Mouse (Mus musculus): ENCODE results near the gene Mgat4b. TPM values are rescaled to one million over a fixed set of nuclear protein-coding genes. Genes with fewer than 3 reads are reported as not detected.

The Mgat4b gene
- total RNA-seq, 1 experiment from 2014 or later: 16.4 TPM

DNA sequence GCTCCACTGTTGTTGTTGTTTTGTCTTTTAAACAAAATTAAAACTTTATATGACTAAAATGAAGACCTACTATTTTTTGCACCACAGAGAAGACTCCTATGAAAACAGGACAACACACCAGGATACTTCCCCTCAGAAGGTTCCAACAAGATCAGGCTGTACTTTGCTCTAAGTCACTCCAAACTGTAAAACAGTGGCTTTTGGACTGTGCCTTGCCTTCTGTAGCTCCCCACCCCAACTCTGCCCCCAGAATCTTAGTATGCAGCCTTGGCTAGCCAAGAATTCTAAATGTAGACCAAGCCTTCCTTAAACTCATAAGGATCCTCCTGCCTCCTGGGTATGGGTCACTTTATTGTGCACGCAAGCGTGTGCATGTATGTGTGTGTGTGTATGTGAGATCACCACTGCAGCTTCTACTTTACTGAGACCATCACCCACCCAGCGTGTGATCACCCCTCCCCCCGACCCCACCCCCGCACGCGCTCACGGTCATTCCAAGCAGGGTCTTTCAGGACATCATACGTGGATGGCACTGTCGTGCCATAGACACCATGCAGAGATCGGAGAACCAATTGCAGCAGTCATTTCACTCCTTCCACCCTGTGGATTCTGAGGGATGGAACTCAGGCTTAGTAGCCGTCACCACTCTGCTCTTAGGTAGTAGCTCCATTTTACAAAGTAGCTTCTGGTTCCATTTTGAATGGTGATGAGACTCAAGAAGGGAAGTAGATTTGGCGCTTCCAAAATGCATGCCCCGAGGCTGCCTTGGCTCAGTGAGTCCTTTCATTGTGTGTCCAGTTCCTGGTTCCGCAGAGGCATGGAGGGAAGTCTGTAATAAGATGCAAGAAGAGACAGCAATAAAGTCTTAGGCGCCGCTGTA is 13.3 kb downstream of the Mgat4b start:
- ATAC-seq (replicated peaks; ENCODE audit: low read depth, poor library complexity, severe bottlenecking): no peak

- peak; percentile 86 for ATAC-seq (replicated peaks; ENCODE audit: low read depth, poor library complexity, severe bottlenecking)
These were observed 14.2 kb downstream of the Mgat4b start for GRCm38 (mm10) chr11:50224671-50225530.

- no peak for ATAC-seq (replicated peaks; ENCODE audit: low read depth, poor library complexity, severe bottlenecking)
These were observed 15.1 kb downstream of the Mgat4b start for GRCm38 (mm10) chr11:50225611-50226378.

- ATAC-seq (replicated peaks; ENCODE audit: low read depth, poor library complexity, severe bottlenecking): no peak
These were observed 15.7 kb downstream of the Mgat4b start for GRCm38 (mm10) chr11:50226406-50226805.

DNA sequence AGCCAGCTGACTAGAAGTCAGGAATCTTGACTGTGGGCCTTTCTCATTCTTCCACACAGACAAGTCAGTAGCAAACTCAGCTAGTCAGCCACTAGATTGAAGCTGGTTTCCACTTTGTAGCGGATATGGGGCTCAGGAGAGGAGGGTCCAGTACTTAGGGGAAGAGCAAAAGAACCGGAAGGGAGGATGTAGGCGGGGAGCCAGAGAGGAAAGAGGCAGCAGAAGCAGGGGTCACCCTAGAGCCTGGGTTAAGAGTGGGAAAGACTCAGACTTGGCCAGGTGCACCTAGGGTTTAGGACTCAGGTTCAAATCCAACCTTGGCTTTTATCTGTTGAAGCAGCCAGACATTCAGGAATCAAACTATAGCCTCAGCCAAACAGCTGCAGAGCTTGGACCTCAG is 16.5 kb downstream of the Mgat4b start:
- no peak for ATAC-seq (replicated peaks; ENCODE audit: low read depth, poor library complexity, severe bottlenecking)

GRCm38 (mm10) chr11:50227736-50228135 is 17.0 kb downstream of the Mgat4b start:
- no peak for ATAC-seq (replicated peaks; ENCODE audit: low read depth, poor library complexity, severe bottlenecking)

DNA sequence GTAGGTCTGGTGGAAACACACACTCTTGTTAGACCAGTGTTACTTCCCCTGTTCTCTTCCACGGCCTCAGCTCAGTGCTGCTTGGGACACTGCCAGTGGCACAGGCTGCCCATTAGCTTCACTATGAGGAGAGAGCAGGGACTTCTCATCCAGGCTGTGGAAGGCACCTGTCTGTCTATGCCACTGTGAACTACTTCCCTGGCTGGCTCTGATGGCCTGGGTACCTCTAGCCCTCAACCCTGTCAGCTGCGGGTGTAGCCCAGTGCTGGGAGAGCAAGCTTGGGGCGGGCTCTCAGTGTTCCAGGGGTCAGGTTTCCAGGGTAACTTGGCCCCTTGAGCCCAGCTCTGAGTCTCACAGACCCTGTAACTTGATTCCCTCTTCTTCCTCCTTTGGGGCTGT is 18.1 kb downstream of the Mgat4b start:
- no peak for ATAC-seq (replicated peaks; ENCODE audit: low read depth, poor library complexity, severe bottlenecking)

DNA sequence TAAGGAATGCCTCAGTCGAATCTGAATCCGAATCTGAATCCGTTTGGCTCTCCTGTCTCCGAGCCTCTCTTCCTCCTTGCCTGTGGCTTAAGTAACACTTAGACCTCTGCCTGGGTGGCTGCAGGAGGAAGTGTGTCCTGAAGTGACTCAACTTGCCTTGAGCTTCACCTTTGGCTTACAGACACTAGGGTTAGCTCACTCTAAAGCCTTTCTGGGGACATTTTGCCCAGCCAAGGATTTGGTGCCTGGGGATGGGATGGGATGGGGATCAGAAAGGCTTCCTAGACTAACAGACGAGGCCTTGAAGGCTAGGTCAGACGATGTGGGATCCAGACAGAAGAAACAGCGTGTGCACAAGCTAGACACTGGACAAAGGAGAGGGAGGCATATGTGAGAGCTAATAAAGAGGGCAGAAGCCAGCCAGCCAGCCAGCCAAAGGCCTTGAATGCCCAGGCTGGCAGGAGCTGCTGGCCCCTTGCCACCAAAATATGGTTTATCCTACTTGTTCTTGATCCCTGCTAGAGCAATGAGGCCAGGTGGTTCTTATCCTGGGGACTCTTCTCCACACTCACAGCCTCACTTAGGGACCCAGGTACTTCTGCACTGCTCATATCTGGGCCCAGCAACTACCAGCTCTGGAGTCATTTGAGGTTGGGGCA is 18.7 kb downstream of the Mgat4b start:
- no peak for ATAC-seq (replicated peaks; ENCODE audit: low read depth, poor library complexity, severe bottlenecking)

DNA sequence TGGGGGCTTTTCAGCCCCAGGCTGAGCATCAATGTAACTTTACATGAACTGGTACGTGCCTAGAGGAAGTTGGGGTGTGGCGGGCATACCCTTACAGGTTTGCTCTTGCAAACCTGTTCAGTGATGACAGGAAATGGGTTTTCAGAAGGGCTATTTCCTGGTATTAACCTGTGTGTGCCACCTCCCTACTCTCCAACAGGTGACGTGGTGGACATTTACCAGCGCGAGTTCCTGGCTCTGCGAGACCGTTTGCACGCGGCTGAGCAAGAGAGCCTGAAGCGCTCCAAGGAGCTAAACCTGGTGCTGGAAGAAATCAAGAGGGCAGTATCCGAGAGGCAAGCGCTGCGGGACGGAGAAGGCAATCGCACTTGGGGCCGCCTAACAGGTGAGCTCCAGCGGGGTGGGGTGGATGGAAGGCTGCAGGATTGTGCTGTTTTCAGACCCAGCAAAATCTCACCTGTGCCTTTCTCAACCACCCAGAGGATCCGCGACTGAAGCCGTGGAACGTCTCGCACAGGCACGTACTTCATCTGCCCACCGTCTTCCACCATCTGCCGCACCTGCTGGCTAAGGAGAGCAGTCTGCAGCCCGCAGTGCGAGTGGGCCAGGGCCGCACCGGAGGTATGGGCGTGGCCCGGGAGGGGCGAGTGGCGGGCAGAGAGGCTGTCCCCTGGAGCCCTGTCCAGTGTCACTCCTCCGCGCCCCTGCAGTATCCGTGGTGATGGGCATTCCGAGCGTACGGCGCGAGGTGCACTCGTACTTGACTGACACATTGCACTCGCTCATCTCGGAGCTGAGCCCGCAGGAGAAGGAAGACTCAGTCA is 20.0 kb downstream of the Mgat4b start:
- no peak for ATAC-seq (replicated peaks; ENCODE audit: low read depth, poor library complexity, severe bottlenecking)

DNA sequence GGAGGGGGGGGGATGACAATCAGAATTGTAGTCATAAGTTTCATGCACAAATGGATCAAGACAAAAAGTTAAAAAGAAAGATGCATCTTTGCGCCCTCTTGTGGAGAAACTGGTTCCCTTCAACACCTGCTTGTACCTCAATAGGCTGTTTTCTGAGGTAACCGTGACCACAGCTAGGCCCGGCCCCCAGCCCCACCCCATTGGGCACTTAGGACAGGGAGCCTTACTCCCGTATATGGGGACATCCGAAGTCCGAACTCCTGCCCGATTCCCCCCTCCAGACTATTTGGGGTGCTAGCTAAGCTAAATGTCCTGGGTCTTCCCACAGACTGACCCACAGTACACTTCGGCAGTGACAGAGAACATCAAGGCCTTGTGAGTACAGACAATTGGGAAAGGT is 20.7 kb downstream of the Mgat4b start:
- peak; percentile 20; the same call in 1 of the 2 replicates for ATAC-seq (replicated peaks; ENCODE audit: low read depth, poor library complexity, severe bottlenecking)

DNA sequence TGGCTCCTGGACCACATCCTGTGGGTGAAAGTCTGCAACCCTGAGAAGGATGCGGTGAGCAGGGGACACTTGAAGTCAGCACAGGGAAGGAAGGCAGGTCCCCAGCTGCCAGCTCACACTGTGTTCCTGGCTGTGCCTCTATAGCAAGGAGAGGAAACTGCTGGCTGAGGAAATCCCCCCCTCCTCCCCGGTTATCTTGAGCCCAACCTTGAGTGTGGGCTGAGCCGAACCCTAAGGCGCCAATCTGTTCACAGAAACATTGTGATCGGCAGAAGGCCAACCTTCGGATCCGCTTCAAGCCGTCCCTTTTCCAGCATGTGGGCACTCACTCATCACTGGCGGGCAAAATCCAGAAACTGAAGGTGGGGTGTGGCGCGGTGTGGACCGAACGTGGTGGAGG is 22.3 kb downstream of the Mgat4b start:
- ATAC-seq (replicated peaks; ENCODE audit: low read depth, poor library complexity, severe bottlenecking): peak; percentile 50

DNA sequence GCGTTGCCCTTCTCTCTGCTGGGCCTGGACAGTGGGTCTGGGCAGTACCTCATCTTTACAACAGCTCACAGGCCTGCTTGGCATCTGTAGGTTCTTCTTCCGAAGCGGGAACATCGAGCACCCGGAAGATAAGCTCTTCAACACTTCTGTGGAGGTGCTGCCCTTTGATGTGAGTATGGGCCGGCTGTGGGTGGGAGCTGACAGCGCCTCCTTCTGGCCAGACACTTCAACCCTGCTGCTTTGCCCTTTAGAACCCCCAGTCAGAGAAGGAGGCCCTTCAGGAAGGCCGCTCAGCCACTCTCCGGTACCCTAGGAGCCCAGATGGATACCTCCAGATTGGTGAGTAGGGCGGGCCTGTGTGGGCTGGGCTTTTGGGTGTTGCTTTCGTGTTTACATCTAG is 23.3 kb downstream of the Mgat4b start:
- no peak for ATAC-seq (replicated peaks; ENCODE audit: low read depth, poor library complexity, severe bottlenecking)

GRCm38 (mm10) chr11:50234606-50235005 is 23.9 kb downstream of the Mgat4b start:
- ATAC-seq (replicated peaks; ENCODE audit: low read depth, poor library complexity, severe bottlenecking): no peak

GRCm38 (mm10) chr11:50236540-50236936 is 25.8 kb downstream of the Mgat4b start:
- peak; percentile 59 for ATAC-seq (replicated peaks; ENCODE audit: low read depth, poor library complexity, severe bottlenecking)

GRCm38 (mm10) chr11:50236937-50237835 is 26.5 kb downstream of the Mgat4b start:
- ATAC-seq (replicated peaks; ENCODE audit: low read depth, poor library complexity, severe bottlenecking): no peak

GRCm38 (mm10) chr11:50238324-50238723 is 27.6 kb downstream of the Mgat4b start, which contains the start of gene Ltc4s:
Gene Ltc4s, minus strand, starts transcription at chr11:50238616.
- peak; percentile 36 for ATAC-seq (replicated peaks; ENCODE audit: low read depth, poor library complexity, severe bottlenecking)

DNA sequence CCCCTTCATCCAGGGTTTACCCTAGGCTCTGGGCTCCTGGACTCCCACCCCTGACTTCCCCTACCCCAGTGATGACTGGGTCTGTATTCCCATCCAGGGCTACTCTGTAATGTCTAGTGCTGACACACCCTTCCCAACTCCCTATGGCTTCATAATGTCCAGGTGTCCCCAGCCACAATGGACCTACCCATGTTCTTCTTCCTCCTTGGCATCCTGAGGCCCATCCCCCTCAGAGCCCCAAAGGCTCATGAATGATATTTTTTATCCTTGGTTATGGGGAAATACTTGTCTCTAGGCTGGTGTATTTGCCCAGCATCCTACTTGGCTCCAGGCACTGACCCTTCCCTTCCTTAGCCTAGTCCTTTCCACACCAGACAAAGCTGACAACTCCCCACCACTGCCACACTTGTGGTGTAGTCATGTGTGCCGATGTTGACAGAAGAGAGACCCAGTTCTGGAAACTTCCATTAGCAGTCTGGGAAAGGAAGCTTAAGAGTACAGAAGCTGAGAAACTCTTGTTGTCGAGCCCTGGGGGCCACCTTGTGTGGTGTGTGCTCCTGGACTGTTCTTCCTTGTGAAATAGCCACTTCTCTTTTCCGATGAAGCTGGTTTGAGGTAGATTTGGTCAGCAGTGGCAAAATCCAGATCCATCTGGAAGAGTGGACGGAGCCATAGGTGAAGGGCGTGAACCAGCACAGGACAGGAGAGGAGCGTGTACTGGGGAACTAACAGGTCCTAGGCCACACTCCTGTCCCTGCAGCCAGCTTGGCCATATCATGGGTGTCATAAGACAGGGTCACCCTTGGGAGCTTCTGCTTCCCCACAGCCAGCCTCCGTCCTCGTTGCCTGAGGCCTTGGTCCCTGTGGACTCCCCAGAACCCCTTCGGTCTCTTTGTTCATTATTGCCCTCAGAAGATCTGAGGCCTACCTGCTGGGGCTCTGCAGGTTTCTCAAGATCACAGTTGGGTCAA is 28.4 kb downstream of the Mgat4b start:
- ATAC-seq (replicated peaks; ENCODE audit: low read depth, poor library complexity, severe bottlenecking): no peak

Data from common myeloid progenitor, adult 5-6 weeks (primary cell).